Mouse (Mus musculus) megakaryocyte, adult 5-6 weeks (primary cell): ENCODE measurements at regions not wholly inside any gene's neighbourhood (a gene's known extent, or its start where the extent isn't known, plus 50 kb on each side); places are given as distances from the start of the nearest gene placed in this dataset.
"Not testable (repeated sequence)": the region's sequence is repeated elsewhere in the genome, so short reads cannot be mapped to it uniquely, and the experiment has no call there.

ENCODE experiments used
- ATAC-seq: 2 replicates; pipeline ENCODE4 v1.8.0; 2016; ENCODE audit warnings: mild to moderate bottlenecking, inconsistent platforms; ENCODE audit not compliant: poor library complexity, severe bottlenecking

DNA sequence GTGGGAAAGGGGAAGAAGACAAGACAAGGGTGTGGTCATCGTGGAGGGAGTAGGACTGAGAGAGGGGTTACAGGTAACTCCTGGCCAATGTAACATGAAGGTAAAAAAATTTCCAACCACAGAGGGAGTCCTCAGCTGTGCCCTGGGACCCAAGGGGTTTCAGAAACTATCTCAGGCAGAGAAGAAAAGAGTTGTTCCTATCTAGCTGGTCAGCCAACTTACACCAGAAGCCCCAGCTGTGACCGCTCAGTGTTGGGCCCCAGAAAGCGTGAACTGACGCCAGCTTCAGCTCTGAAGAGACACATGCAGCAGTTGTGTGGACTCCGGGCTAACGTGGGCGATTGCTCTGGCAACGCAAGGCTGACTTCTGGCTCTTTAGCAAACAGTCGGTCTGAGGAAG, 52.2 kb downstream of the Rhob start:
- no peak for ATAC-seq

- ATAC-seq, result no peak
These were observed 52.8 kb downstream of the Rhob start for GRCm38 (mm10) chr12:8447025-8447424.

- ATAC-seq, result no peak
These were observed 54.6 kb downstream of the Rhob start for GRCm38 (mm10) chr12:8444975-8445853.

GRCm38 (mm10) chr12:8443917-8444453, 55.8 kb downstream of the Rhob start:
- ATAC-seq, result no peak

- no peak for ATAC-seq
These were observed 56.6 kb downstream of the Rhob start for GRCm38 (mm10) chr12:8443253-8443661.

GRCm38 (mm10) chr12:8441275-8441674, 58.5 kb downstream of the Rhob start:
- ATAC-seq, result no peak

- peak; percentile 44 for ATAC-seq
These were observed 59.4 kb downstream of the Rhob start for GRCm38 (mm10) chr12:8440373-8440772.

GRCm38 (mm10) chr12:8439957-8440356, 59.9 kb downstream of the Rhob start:
- no peak for ATAC-seq

GRCm38 (mm10) chr12:8439486-8439885, 60.3 kb downstream of the Rhob start:
- ATAC-seq, result no peak

- no peak for ATAC-seq
These were observed 61.2 kb downstream of the Rhob start for GRCm38 (mm10) chr12:8438638-8439037.

GRCm38 (mm10) chr12:8436976-8437580, 62.7 kb downstream of the Rhob start:
- ATAC-seq, result peak; percentile 34

DNA sequence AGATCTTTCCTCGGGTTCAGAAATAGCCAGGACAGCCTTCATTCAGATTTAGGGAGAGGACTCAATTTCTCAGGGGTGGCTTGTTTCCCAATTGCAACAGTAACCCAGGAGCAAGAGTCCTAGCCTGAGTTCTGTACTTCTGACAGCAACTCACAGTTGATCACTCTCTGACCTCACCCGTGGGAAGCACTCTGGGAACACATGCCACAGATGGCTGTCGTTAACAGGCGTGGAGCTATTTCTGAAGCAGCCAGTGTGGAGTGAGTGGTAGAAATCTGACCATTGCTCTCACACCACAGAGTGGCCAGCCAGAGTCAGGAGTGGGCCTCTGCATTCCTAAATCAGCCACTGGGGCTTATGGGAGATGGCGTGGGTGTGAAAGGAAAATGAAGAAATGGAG, 63.3 kb downstream of the Rhob start:
- no peak for ATAC-seq

- ATAC-seq, result not testable (repeated sequence)
These were observed 64.0 kb downstream of the Rhob start for GRCm38 (mm10) chr12:8435651-8436348.

DNA sequence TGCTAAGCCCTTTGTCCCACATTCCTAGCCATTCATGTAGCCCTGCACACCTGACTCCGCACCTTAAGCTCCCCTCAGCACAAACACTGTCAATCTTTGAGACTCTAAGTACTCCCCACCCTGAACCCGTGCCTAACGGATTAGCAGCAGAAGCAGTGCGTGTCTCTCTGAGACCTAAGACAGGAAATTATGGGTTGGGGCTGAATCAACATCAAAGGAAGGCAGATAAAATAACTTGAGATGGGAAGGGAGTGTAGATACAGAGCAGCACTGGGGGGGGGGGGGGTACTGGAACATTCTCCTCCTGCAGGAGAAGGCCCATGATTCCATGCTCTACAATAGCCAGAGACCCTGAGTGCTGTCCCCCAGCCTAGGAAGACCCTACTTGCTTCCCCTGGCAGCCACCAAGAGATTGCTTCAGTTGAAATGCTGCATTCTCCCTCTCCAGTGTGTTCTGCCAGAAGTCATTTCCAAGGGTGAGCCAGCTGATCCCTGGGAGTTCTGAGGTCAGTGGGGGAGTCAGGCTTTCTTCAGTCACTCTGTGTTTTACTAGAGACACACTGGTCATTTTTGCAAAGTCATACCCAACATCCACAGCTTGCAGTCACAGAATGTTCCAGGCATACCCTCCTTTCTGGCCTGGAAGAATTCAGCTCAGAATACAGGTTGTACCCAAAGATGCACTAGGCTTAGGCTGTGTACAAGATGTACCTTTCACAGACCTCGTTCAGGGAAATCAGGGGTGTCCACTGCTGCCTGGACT, 71.4 kb downstream of the Rhob start:
- ATAC-seq, result no peak

GRCm38 (mm10) chr12:8424515-8424914, 75.3 kb downstream of the Rhob start:
- ATAC-seq, result no peak

- no peak for ATAC-seq
These were observed 77.1 kb downstream of the Rhob start for GRCm38 (mm10) chr12:8422676-8423075.

DNA sequence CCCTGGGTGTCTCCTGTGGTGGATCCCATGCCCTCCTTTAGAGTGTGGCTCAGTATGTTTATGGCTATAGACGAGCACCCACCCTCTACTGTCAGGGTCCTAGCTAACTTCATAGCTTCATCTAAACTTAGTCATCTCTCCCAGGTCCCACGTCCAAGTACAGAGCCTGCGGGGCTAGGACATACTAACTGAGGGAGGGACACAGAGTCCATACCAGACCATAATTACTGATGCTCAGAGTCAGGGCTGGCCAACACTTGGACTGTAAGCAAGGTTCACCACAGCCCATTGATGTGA, 78.6 kb downstream of the Rhob start:
- no peak for ATAC-seq

- no peak for ATAC-seq
These were observed 79.1 kb downstream of the Rhob start for GRCm38 (mm10) chr12:8420511-8421270.

- no peak for ATAC-seq
These were observed 80.9 kb downstream of the Rhob start for GRCm38 (mm10) chr12:8418890-8419289.

- no peak for ATAC-seq
These were observed 82.5 kb downstream of the Rhob start for GRCm38 (mm10) chr12:8417127-8417790.
